Mouse (Mus musculus) MEL (cell line): ENCODE results near the gene Rtf1. TPM values are rescaled to one million over a fixed set of nuclear protein-coding genes. Genes with fewer than 3 reads are reported as not detected.
A peak's percentile ranks its signal among the peaks of the same experiment; 100 is the strongest.

ENCODE experiments used
- DNase-seq: peaks from one replicate; pipeline ENCODE4 v3.0.0; 2011; ENCODE audit warnings: low read depth, low spot score
- H3K27ac ChIP-seq: 2 replicates; pipeline ENCODE4 v1.5.1; 2012; ENCODE audit warnings: low read depth, mild to moderate bottlenecking, control low read depth, low read length, moderate library complexity; ENCODE audit not compliant: control insufficient read depth
- H3K27me3 ChIP-seq, 2 experiments: fragments of 150-350 bp in 1 of 2; sonication (generic) in 1 of 2; 2 replicates each; pipeline ENCODE4 v1.6.1; 2012; ENCODE audit warnings: low read length in 2 of 2, mild to moderate bottlenecking in 2 of 2, improper control_type of control experiment in 1 of 2, moderate library complexity in 1 of 2; ENCODE audit not compliant: insufficient read depth in 2 of 2, control insufficient read depth in 1 of 2
- H3K36me3 ChIP-seq, 2 experiments: 2 replicates each; pipeline ENCODE4 v1.6.1; 2012 to 2014; ENCODE audit warnings: low read length in 2 of 2, improper control_type of control experiment in 1 of 2, inconsistent platforms in 1 of 2, mild to moderate bottlenecking in 1 of 2; ENCODE audit not compliant: insufficient read depth in 2 of 2, control insufficient read depth in 1 of 2
- H3K4me1 ChIP-seq, 2 experiments: fragments of 150-350 bp in 1 of 2; sonication (generic) in 1 of 2; 2 replicates each; pipeline ENCODE4 v1.6.1; 2012; ENCODE audit warnings: low read length in 2 of 2, improper control_type of control experiment in 1 of 2, mild to moderate bottlenecking in 1 of 2; ENCODE audit not compliant: insufficient read depth in 2 of 2, control insufficient read depth in 1 of 2
- H3K4me3 ChIP-seq, 2 experiments: fragments of 150-350 bp in 1 of 2; sonication (generic) in 1 of 2; 2 replicates each; pipeline ENCODE4 v1.5.1; 2012; ENCODE audit warnings: low read depth in 2 of 2, low read length in 2 of 2, mild to moderate bottlenecking in 2 of 2, moderate library complexity in 2 of 2, control low read depth in 1 of 2, improper control_type of control experiment in 1 of 2; ENCODE audit not compliant: control insufficient read depth in 1 of 2, insufficient read depth in 1 of 2
- H3K79me2 ChIP-seq: 2 replicates; pipeline ENCODE4 v1.6.1; 2012; ENCODE audit warnings: mild to moderate bottlenecking, low read length, moderate library complexity; ENCODE audit not compliant: control insufficient read depth, poor library complexity, insufficient read depth
- H3K9ac ChIP-seq: 2 replicates; pipeline ENCODE4 v1.6.1; 2012; ENCODE audit warnings: low read depth, mild to moderate bottlenecking, control low read depth, low read length, moderate library complexity; ENCODE audit not compliant: control insufficient read depth, poor library complexity, severe bottlenecking
- H3K9me3 ChIP-seq: fragments of 150-350 bp; sonication (generic); replicated peaks from 2 replicates; pipeline ENCODE4 v1.6.1; 2012; ENCODE audit warnings: mild to moderate bottlenecking, low read length, improper control_type of control experiment, moderate library complexity; ENCODE audit not compliant: insufficient read depth
- CHD2 ChIP-seq: IDR thresholded peaks from 2 replicates; pipeline ENCODE4 v1.6.1; 2011; ENCODE audit warnings: low read length, improper control_type of control experiment
- CTCF ChIP-seq, 3 experiments: IDR thresholded peaks in 2 of 3; conservative IDR thresholded peaks in 1 of 3; 2 replicates each; pipeline ENCODE4 v1.5.1; 2011 to 2012; ENCODE audit warnings: low read length in 3 of 3, low read depth in 2 of 3, mild to moderate bottlenecking in 2 of 3, improper control_type of control experiment in 1 of 3, inconsistent platforms in 1 of 3, mixed read lengths in 1 of 3, moderate library complexity in 1 of 3; ENCODE audit not compliant: control insufficient read depth in 1 of 3, insufficient read depth in 1 of 3, poor library complexity in 1 of 3, severe bottlenecking in 1 of 3
- KAT2A ChIP-seq: conservative IDR thresholded peaks from 2 replicates; pipeline ENCODE4 v1.6.1; 2012; ENCODE audit warnings: low read depth, low read length, improper control_type of control experiment, inconsistent platforms
- MEF2A ChIP-seq: IDR thresholded peaks from 2 replicates; pipeline ENCODE4 v1.6.1; 2014; ENCODE audit warnings: low read depth, mild to moderate bottlenecking, inconsistent platforms, low read length, improper control_type of control experiment; ENCODE audit not compliant: poor library complexity, insufficient replicate concordance, severe bottlenecking; ENCODE audit errors: extremely low read depth
- NELFE ChIP-seq: IDR thresholded peaks from 2 replicates; pipeline ENCODE4 v1.6.1; 2011; ENCODE audit warnings: low read depth, low read length, improper control_type of control experiment
- POLR2AphosphoS2 ChIP-seq: IDR thresholded peaks from 2 replicates; pipeline ENCODE4 v1.6.1; 2011; ENCODE audit warnings: low read length, improper control_type of control experiment
- RAD21 ChIP-seq: IDR thresholded peaks from 2 replicates; pipeline ENCODE4 v1.6.1; 2011; ENCODE audit warnings: mild to moderate bottlenecking, low read depth, low read length, improper control_type of control experiment
- SIN3A ChIP-seq: IDR thresholded peaks from 2 replicates; pipeline ENCODE4 v1.6.1; 2012; ENCODE audit warnings: low read length, improper control_type of control experiment, inconsistent platforms
- SMC3 ChIP-seq: IDR thresholded peaks from 2 replicates; pipeline ENCODE4 v1.6.1; 2011; ENCODE audit warnings: low read depth, low read length, improper control_type of control experiment
- TAL1 ChIP-seq: IDR thresholded peaks from 2 replicates; pipeline ENCODE4 v1.6.1; 2012; ENCODE audit warnings: mild to moderate bottlenecking, inconsistent platforms, low read length, moderate library complexity, mixed read lengths
- USF1 ChIP-seq: IDR thresholded peaks from 2 replicates; pipeline ENCODE4 v1.6.1; 2014; ENCODE audit warnings: low read depth, mild to moderate bottlenecking, inconsistent platforms, low read length, improper control_type of control experiment, moderate library complexity
- ZC3H11A ChIP-seq: IDR thresholded peaks from 2 replicates; pipeline ENCODE4 v1.6.1; 2012; ENCODE audit warnings: low read depth, mild to moderate bottlenecking, inconsistent platforms, low read length, improper control_type of control experiment
- ZNF384 ChIP-seq: IDR thresholded peaks from 2 replicates; pipeline ENCODE4 v1.6.1; 2012; ENCODE audit warnings: low read depth, mild to moderate bottlenecking, inconsistent platforms, low read length, improper control_type of control experiment
- polyA plus RNA-seq, 2 experiments: library from polyadenylated mRNA; stranded (reverse) in 1 of 2; unstranded in 1 of 2; fragments of >175 nt in 1 of 2; fragments of >200 nt in 1 of 2; gene quantifications; 2 replicates each; pipeline versions ENCODE4 v1.2.1 to v1.2.4; 2012; ENCODE audit warnings: low replicate concordance in 2 of 2, low read depth in 1 of 2; ENCODE audit not compliant: insufficient read length in 2 of 2, insufficient read depth in 1 of 2, missing spikeins in 1 of 2
- total RNA-seq: library from RNA; depleted of rRNA; stranded (reverse); fragments of 300-350 nt; gene quantifications from 2 replicates; pipeline ENCODE4 v1.2.3, GENCODE M21; 2012

Rtf1 gene
- total and polyA plus RNA-seq, 3 experiments, result 10.6 to 46.0 TPM; not detected in 1

DNA sequence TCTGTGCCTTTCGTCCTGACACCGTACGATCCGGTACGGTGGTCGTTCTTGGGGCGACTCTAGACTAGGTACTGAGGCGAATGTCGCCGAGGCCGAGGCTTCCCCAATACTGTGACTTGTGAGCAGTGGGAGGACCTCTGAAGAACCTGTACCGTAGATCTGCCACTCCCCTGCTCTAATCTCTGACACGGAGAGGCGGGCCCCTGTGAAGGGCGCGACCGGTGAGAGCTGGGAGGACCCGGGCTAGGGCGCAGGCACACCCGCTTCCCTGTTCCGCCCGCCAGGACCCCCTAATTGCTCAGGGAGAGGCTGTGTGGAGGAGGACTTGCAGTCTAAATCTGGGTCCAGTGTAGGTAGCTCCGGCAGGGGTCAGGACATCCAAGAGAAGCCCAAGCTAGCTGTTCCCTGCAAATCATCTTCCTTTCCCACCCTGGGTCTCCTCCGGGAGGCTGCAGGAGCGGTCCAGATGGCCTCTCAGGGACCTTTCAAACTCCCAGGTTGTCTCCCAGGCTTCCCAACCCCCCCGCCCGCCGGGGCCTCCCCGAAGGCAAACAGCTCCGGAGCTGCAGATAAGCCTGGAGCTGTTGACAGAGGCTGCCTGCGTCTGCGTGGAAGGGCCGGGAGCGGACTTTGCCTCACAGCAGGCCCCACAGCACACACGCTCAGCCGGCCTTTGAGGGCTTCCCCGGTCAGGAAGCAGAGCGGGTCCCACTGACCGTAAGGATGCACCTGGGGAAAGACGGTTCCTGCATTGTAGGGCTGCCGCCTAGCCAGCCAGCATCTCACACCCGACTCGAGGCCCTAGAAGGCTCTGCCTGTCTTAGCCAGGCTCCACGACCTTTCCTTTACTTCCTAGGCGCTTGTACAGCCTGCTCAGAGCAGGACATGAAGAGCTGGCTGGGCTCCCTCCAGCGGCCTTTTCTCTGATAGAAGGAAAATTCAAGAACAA, 69.6 kb downstream of the Rtf1 start:
- no peaks in the 10 kb centered on the region; a peak in 1 of 4 replicates for H3K36me3 ChIP-seq
- no peaks in the 10 kb centered on the region for H3K27me3 ChIP-seq
- no peaks in the 10 kb centered on the region for H3K9me3 ChIP-seq
- H3K4me1 ChIP-seq, result peaks cover 0 to 3% of the 10 kb centered on the region in 2 experiments; a peak in 1 of 4 replicates
- H3K4me3 ChIP-seq, result no peak overlapping the region
- TF ChIP-seq ZC3H11A (no peak), NELFE (no peak), ZNF384 (no peak), POLR2AphosphoS2 (no peak), CHD2 (no peak), CTCF (IDR thresholded peaks at IDR 0.05 in 2 of 3, conservative IDR thresholded peaks at IDR 0.05 in 1 of 3; ENCODE audit: control insufficient read depth in 1 of 3, insufficient read depth in 1 of 3, low read depth in 2 of 3, low read length in 3 of 3, poor library complexity in 1 of 3, severe bottlenecking in 1 of 3) (no peak), SIN3A (no peak)
- DNase-seq, result no peak
- no peak overlapping the region for H3K27ac ChIP-seq
- no peak overlapping the region for H3K9ac ChIP-seq
- H3K79me2 ChIP-seq, result peaks cover 3% of the 10 kb centered on the region; the same call in 1 of the 2 replicates

DNA sequence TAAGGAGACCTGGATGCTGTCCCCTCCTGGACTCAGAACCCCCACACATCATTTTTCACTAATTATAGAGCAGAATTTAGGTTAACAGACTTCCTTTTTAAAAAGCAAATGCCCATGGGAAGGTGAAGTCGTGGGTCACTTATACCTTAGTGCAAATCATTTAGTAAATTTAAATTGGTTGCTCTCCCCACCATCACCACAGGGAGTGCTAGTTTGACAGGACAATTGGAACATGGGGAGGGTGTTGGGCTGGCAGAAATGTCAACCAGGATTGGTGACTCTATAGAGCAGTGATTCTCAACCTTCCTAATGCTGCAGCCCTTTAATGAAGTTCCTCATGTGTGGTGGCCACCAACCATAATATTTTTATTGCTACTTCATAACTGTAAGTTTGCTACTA, 70.4 kb downstream of the Rtf1 start:
- Histone ChIP-seq H3K9me3 (no peaks in the 10 kb centered on the region), H3K79me2 (peaks cover 3% of the 10 kb centered on the region; the same call in 1 of the 2 replicates), H3K4me3 (no peak overlapping the region), H3K27ac (no peak overlapping the region), H3K9ac (no peak overlapping the region), H3K27me3 (no peaks in the 10 kb centered on the region), H3K36me3 (no peaks in the 10 kb centered on the region; a peak in 1 of 4 replicates), H3K4me1 (peaks cover 0 to 3% of the 10 kb centered on the region in 2 experiments; a peak in 1 of 4 replicates)
- TF ChIP-seq USF1 (no peak), KAT2A (no peak), CTCF (IDR thresholded peaks at IDR 0.05 in 2 of 3, conservative IDR thresholded peaks at IDR 0.05 in 1 of 3; ENCODE audit: control insufficient read depth in 1 of 3, insufficient read depth in 1 of 3, low read depth in 2 of 3, low read length in 3 of 3, poor library complexity in 1 of 3, severe bottlenecking in 1 of 3) (peak in 2 of 3 experiments; percentile 31 to 55; a peak in 4 of 6 replicates), RAD21 (peak; percentile 22), SMC3 (peak; percentile 17; the same call in 1 of the 2 replicates), TAL1 (no peak), MEF2A (no peak)
- DNase-seq, result peak; percentile 50
